Mouse (Mus musculus) CH12.LX (cell line): ENCODE data around the gene Vps37d.

Experiments
- TBP ChIP-seq: conservative IDR thresholded peaks from 2 replicates; pipeline ENCODE4 v1.6.1; 2011; ENCODE audit warnings: low read depth, low read length, improper control_type of control experiment
- ZMIZ1 ChIP-seq: IDR thresholded peaks from 2 replicates; pipeline ENCODE4 v1.6.1; 2012; ENCODE audit warnings: low read depth, mild to moderate bottlenecking, inconsistent platforms, low read length, improper control_type of control experiment

- no peak for TF ChIP-seq ZMIZ1
- TF ChIP-seq TBP: no peak
Measured at GRCm38 (mm10) chr5:135075655-135076054, 2.4 kb downstream of the Vps37d start.
